Mouse (Mus musculus) heart, postnatal 0 days (tissue): Measurements from ENCODE around the gene Syk. TPM values are rescaled to one million over a fixed set of nuclear protein-coding genes. Genes with fewer than 3 reads are reported as not detected.

Experiments used
- ATAC-seq: fragments of 200-750 bp; cut with Nextera tagmentation; 2 replicates; pipeline ENCODE4 v1.8.0; 2017; ENCODE audit warnings: low read depth, moderate number of reproducible peaks, moderate library complexity; ENCODE audit not compliant: insufficient read depth
- DNase-seq: peaks from one replicate; pipeline ENCODE4 v3.0.0-alpha.2; 2016; ENCODE audit warnings: low spot score
- H3K27ac ChIP-seq: fragments of 300-500 bp; sonication (generic); 2 replicates; pipeline ENCODE4 v1.5.1; 2014; ENCODE audit warnings: low read depth, mild to moderate bottlenecking
- H3K27me3 ChIP-seq: fragments of 300-500 bp; sonication (generic); 2 replicates; pipeline ENCODE4 v1.6.1; 2014; ENCODE audit warnings: low read length, mixed read lengths; ENCODE audit not compliant: control insufficient read depth, insufficient read depth
- H3K36me3 ChIP-seq: fragments of 300-500 bp; sonication (generic); replicated peaks from 2 replicates; pipeline ENCODE4 v1.6.1; 2014; ENCODE audit warnings: low read length, mixed read lengths; ENCODE audit not compliant: control insufficient read depth, insufficient read depth
- H3K4me1 ChIP-seq: fragments of 300-500 bp; sonication (generic); 2 replicates; pipeline ENCODE4 v1.6.1; 2014; ENCODE audit warnings: antibody characterized with exemption; ENCODE audit not compliant: control insufficient read depth, insufficient read depth
- H3K4me2 ChIP-seq: fragments of 300-500 bp; sonication (generic); 2 replicates; pipeline ENCODE4 v1.6.1; 2014; ENCODE audit warnings: low read depth, mild to moderate bottlenecking, low read length, moderate library complexity
- H3K4me3 ChIP-seq: fragments of 300-500 bp; sonication (generic); 2 replicates; pipeline ENCODE4 v1.5.1; 2014; ENCODE audit warnings: low read depth, low read length
- H3K9ac ChIP-seq: fragments of 300-500 bp; sonication (generic); replicated peaks from 2 replicates; pipeline ENCODE4 v1.6.1; 2014; ENCODE audit warnings: low read depth, low read length, mixed read lengths
- H3K9me3 ChIP-seq: fragments of 300-500 bp; sonication (generic); replicated peaks from 2 replicates; pipeline ENCODE4 v1.6.1; 2016; ENCODE audit warnings: low read length; ENCODE audit not compliant: control insufficient read depth
- CTCF ChIP-seq: IDR thresholded peaks from 2 replicates; pipeline ENCODE4 v1.5.1; 2016; ENCODE audit warnings: antibody characterized with exemption, control low read depth, low read depth
- EP300 ChIP-seq: IDR thresholded peaks from 2 replicates; pipeline ENCODE4 v1.6.1; 2016; ENCODE audit warnings: antibody characterized with exemption, low read depth
- WGBS: fragments of 180-500 bp; shearing (Covaris S2); extraction: QIAGEN DNeasy Blood & Tissue Kit; methylation state at CpG from one replicate; pipeline ENCODE4 v1.1.7; 2014; 5-methylcytosine and 5-hydroxymethylcytosine counted together
- polyA plus RNA-seq: library from polyadenylated mRNA; unstranded; fragments of >200 nt; fragmentation: Nextera tagmentation; extraction: Ambion mirVana; gene quantifications from 2 replicates; pipeline ENCODE4 v1.2.1, GENCODE M21; 2015
- total RNA-seq: library from RNA; depleted of rRNA; stranded (reverse); fragments of >200 nt; gene quantifications from 2 replicates; pipeline ENCODE4 v1.2.3, GENCODE M21; 2014; ENCODE audit warnings: low replicate concordance

Syk gene
- total and polyA plus RNA-seq, 2 experiments from 2014 or later, result 5.7 to 18.3 TPM

- Histone ChIP-seq H3K4me1 (peaks cover 12% of the 10 kb centered on the region), H3K27me3 (no peaks in the 10 kb centered on the region), H3K4me2 (no peak overlapping the region), H3K27ac (no peak overlapping the region), H3K9me3 (no peaks in the 10 kb centered on the region; the same call in 1 of the 2 replicates), H3K36me3 (no peaks in the 10 kb centered on the region), H3K4me3 (no peak overlapping the region), H3K9ac (no peak overlapping the region)
- TF ChIP-seq EP300, result no peak
- no peak for TF ChIP-seq CTCF
- 88% methylated on average over 6 of the region's 6 CpGs for WGBS
- ATAC-seq, result no peak
- no peak for DNase-seq
Measured at GRCm38 (mm10) chr13:52603704-52604349, 20.9 kb downstream of the Syk start.

DNA sequence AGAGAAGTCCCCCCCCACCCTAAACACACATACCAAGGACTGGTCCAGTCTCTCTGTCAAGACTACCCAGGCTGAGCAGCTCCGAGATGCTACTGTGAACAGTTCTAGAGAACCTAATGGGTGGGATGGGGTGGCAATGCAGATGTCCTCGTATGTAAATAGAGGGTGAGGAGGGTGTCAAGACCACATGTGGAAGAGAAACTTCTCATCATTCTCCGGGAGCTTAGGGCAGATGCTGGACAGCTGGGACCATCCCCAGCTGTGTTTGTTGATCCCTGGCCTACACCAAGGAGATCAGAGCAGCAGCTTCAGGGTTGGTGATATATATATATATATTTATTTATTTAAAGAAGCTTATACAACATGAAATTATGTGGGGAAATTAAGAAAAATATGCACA is 22.0 kb downstream of the Syk start:
- Histone ChIP-seq H3K4me2 (no peak overlapping the region), H3K9me3 (no peaks in the 10 kb centered on the region; the same call in 1 of the 2 replicates), H3K4me3 (no peak overlapping the region), H3K4me1 (peaks cover 12% of the 10 kb centered on the region), H3K27ac (no peak overlapping the region), H3K27me3 (no peaks in the 10 kb centered on the region), H3K9ac (no peak overlapping the region), H3K36me3 (no peaks in the 10 kb centered on the region)
- ATAC-seq, result no peak
- no peak for DNase-seq
- 89% methylated on average over 3 of the region's 3 CpGs for WGBS
- no peak for TF ChIP-seq EP300
- TF ChIP-seq CTCF, result no peak

DNA sequence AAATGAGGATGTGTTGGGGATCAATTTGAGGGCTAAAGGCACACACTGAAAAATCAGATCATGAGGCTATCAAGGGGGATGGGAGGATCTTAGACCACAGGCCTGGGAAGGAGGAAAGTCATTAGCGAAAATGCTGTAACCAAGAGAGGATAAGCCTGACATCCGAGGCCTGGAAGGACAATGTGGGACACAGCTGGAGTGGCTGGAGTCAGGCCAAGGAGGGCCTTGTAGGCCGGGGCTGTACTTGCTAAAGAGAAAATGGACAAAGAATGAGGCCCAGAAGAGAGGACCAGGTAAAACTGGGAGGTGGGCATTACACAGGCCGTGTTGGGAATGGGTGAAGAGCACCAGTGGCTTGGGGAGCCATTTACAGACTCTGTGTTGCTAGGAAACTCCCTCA is 22.9 kb downstream of the Syk start:
- no peak for DNase-seq
- WGBS, result 54% methylated on average over 4 of the region's 4 CpGs
- Histone ChIP-seq H3K4me2 (no peak overlapping the region), H3K9ac (no peak overlapping the region), H3K4me1 (peaks cover 12% of the 10 kb centered on the region), H3K36me3 (no peaks in the 10 kb centered on the region), H3K27ac (no peak overlapping the region), H3K27me3 (no peaks in the 10 kb centered on the region), H3K9me3 (no peaks in the 10 kb centered on the region; the same call in 1 of the 2 replicates), H3K4me3 (no peak overlapping the region)
- no peak for TF ChIP-seq EP300
- no peak for TF ChIP-seq CTCF
- no peak for ATAC-seq

- Histone ChIP-seq H3K27me3 (no peaks in the 10 kb centered on the region), H3K36me3 (0 out of 2 replicates have a peak, but pooled peaks cover 5% of the 10 kb centered on the region), H3K4me2 (no peak overlapping the region), H3K9me3 (no peaks in the 10 kb centered on the region), H3K9ac (no peak overlapping the region), H3K4me3 (no peak overlapping the region), H3K27ac (no peak overlapping the region), H3K4me1 (peaks cover 12% of the 10 kb centered on the region)
- WGBS, result 84% methylated on average over 3 of the region's 3 CpGs
- ATAC-seq (no peak), DNase-seq (no peak)
- TF ChIP-seq EP300 (no peak), CTCF (no peak)
Measured at GRCm38 (mm10) chr13:52606656-52607275, 23.8 kb downstream of the Syk start.

- Histone ChIP-seq H3K9ac (no peak overlapping the region), H3K27me3 (no peaks in the 10 kb centered on the region), H3K27ac (no peak overlapping the region), H3K4me2 (no peak overlapping the region), H3K9me3 (no peaks in the 10 kb centered on the region), H3K36me3 (peaks cover 13% of the 10 kb centered on the region), H3K4me1 (peaks cover 5% of the 10 kb centered on the region), H3K4me3 (no peak overlapping the region)
- WGBS, result 94% methylated on average over 1 of the region's 1 CpGs
- DNase-seq (no peak), ATAC-seq (no peak)
- TF ChIP-seq EP300 (no peak), CTCF (no peak)
Measured at GRCm38 (mm10) chr13:52607964-52608363, 25.0 kb downstream of the Syk start.

- no peak for ATAC-seq
Measured at GRCm38 (mm10) chr13:52610463-52610862, 27.5 kb downstream of the Syk start.

More at GRCm38 (mm10) chr13:52610463-52610862, 27.5 kb downstream of the Syk start:
- TF ChIP-seq CTCF (no peak), EP300 (no peak)
- no peaks in the 10 kb centered on the region for H3K4me1 ChIP-seq
- H3K4me2 ChIP-seq, result no peak overlapping the region
- DNase-seq, result no peak
- WGBS, result 86% methylated on average over 7 of the region's 7 CpGs
- H3K9me3 ChIP-seq, result no peaks in the 10 kb centered on the region
- no peak overlapping the region for H3K9ac ChIP-seq
- no peak overlapping the region for H3K4me3 ChIP-seq
- H3K36me3 ChIP-seq, result peaks cover 21% of the 10 kb centered on the region
- H3K27me3 ChIP-seq, result no peaks in the 10 kb centered on the region
- H3K27ac ChIP-seq, result no peak overlapping the region
